Mouse (Mus musculus): ENCODE results near the gene Aifm2. TPM values are rescaled to one million over a fixed set of nuclear protein-coding genes. Genes with fewer than 3 reads are reported as not detected.

Aifm2 gene
- polyA plus RNA-seq, 2 experiments: 12.9 to 14.9 TPM

- no peaks in the 10 kb centered on the region for H3K9me3 ChIP-seq (ENCODE audit: control insufficient read depth, low read length)
- H3K4me2 ChIP-seq (replicated peaks; ENCODE audit: low read depth, low read length, severe bottlenecking): no peak overlapping the region
- 91% methylated on average over 12 of the region's 12 CpGs for WGBS
- no peak for TF ChIP-seq POLR2A (IDR thresholded peaks at IDR 0.05; ENCODE audit: borderline replicate concordance, extremely low read depth, insufficient read depth, insufficient read length)
- H3K4me3 ChIP-seq (replicated peaks; ENCODE audit: low read length): no peak overlapping the region
- no peaks in the 10 kb centered on the region for H3K36me3 ChIP-seq (ENCODE audit: control insufficient read depth, insufficient read depth, low read length)
- ATAC-seq (ENCODE audit: low FRiP score, low read depth) (no peak), DNase-seq (ENCODE audit: low spot score) (no peak)
- H3K4me1 ChIP-seq (ENCODE audit: control insufficient read depth, insufficient read depth, low read length): peaks cover 5% of the 10 kb centered on the region; the same call in 1 of the 2 replicates
- H3K27me3 ChIP-seq (ENCODE audit: control insufficient read depth, insufficient read depth, low read length): no peaks in the 10 kb centered on the region
- H3K27ac ChIP-seq (replicated peaks; ENCODE audit: low read depth, low read length): no peak overlapping the region
- no peak overlapping the region for H3K9ac ChIP-seq (ENCODE audit: low read depth, low read length, severe bottlenecking)
These were observed 2.6 kb downstream of the Aifm2 start for GRCm38 (mm10) chr10:61717406-61718296.

GRCm38 (mm10) chr10:61720331-61720730 lies 5.3 kb downstream of the Aifm2 start:
- Histone ChIP-seq H3K9ac (ENCODE audit: low read depth, low read length, severe bottlenecking) (no peak overlapping the region), H3K27me3 (ENCODE audit: control insufficient read depth, insufficient read depth, low read length) (no peaks in the 10 kb centered on the region), H3K27ac (replicated peaks; ENCODE audit: low read depth, low read length) (no peak overlapping the region), H3K36me3 (ENCODE audit: control insufficient read depth, insufficient read depth, low read length) (no peaks in the 10 kb centered on the region), H3K4me1 (ENCODE audit: control insufficient read depth, insufficient read depth, low read length) (peaks cover 5% of the 10 kb centered on the region; the same call in 1 of the 2 replicates), H3K4me3 (replicated peaks; ENCODE audit: low read length) (no peak overlapping the region), H3K4me2 (replicated peaks; ENCODE audit: low read depth, low read length, severe bottlenecking) (no peak overlapping the region), H3K9me3 (ENCODE audit: control insufficient read depth, low read length) (no peaks in the 10 kb centered on the region)
- 91% methylated on average over 7 of the region's 7 CpGs for WGBS
- no peak for TF ChIP-seq POLR2A (IDR thresholded peaks at IDR 0.05; ENCODE audit: borderline replicate concordance, extremely low read depth, insufficient read depth, insufficient read length)
- no peak for DNase-seq (ENCODE audit: low spot score)
- no peak for ATAC-seq (ENCODE audit: low FRiP score, low read depth)

GRCm38 (mm10) chr10:61722215-61722614 lies 7.2 kb downstream of the Aifm2 start:
- Histone ChIP-seq H3K27ac (replicated peaks; ENCODE audit: low read depth, low read length) (no peak overlapping the region), H3K4me2 (replicated peaks; ENCODE audit: low read depth, low read length, severe bottlenecking) (no peak overlapping the region), H3K4me3 (replicated peaks; ENCODE audit: low read length) (no peak overlapping the region), H3K9ac (ENCODE audit: low read depth, low read length, severe bottlenecking) (no peak overlapping the region), H3K27me3 (ENCODE audit: control insufficient read depth, insufficient read depth, low read length) (no peaks in the 10 kb centered on the region), H3K4me1 (ENCODE audit: control insufficient read depth, insufficient read depth, low read length) (no peaks in the 10 kb centered on the region), H3K36me3 (ENCODE audit: control insufficient read depth, insufficient read depth, low read length) (no peaks in the 10 kb centered on the region), H3K9me3 (ENCODE audit: control insufficient read depth, low read length) (no peaks in the 10 kb centered on the region)
- DNase-seq (ENCODE audit: low spot score): no peak
- WGBS: 74% methylated on average over 3 of the region's 3 CpGs
- no peak for TF ChIP-seq POLR2A (IDR thresholded peaks at IDR 0.05; ENCODE audit: borderline replicate concordance, extremely low read depth, insufficient read depth, insufficient read length)
- ATAC-seq (ENCODE audit: low FRiP score, low read depth): no peak

- Histone ChIP-seq H3K4me3 (replicated peaks; ENCODE audit: low read length) (no peak overlapping the region), H3K9me3 (ENCODE audit: control insufficient read depth, low read length) (no peaks in the 10 kb centered on the region), H3K27ac (replicated peaks; ENCODE audit: low read depth, low read length) (no peak overlapping the region), H3K4me1 (ENCODE audit: control insufficient read depth, insufficient read depth, low read length) (no peaks in the 10 kb centered on the region), H3K27me3 (ENCODE audit: control insufficient read depth, insufficient read depth, low read length) (no peaks in the 10 kb centered on the region), H3K4me2 (replicated peaks; ENCODE audit: low read depth, low read length, severe bottlenecking) (no peak overlapping the region), H3K9ac (ENCODE audit: low read depth, low read length, severe bottlenecking) (no peak overlapping the region), H3K36me3 (ENCODE audit: control insufficient read depth, insufficient read depth, low read length) (no peaks in the 10 kb centered on the region)
- DNase-seq (ENCODE audit: low spot score): no peak
- ATAC-seq (ENCODE audit: low FRiP score, low read depth): no peak
- WGBS: 69% methylated on average over 6 of the region's 6 CpGs
- TF ChIP-seq POLR2A (IDR thresholded peaks at IDR 0.05; ENCODE audit: borderline replicate concordance, extremely low read depth, insufficient read depth, insufficient read length): no peak
These were observed 8.2 kb downstream of the Aifm2 start for GRCm38 (mm10) chr10:61723271-61723670.

GRCm38 (mm10) chr10:61729181-61729580 lies 14.1 kb downstream of the Aifm2 start:
- H3K9ac ChIP-seq (ENCODE audit: low read depth, low read length, severe bottlenecking): no peak overlapping the region
- no peak overlapping the region for H3K4me2 ChIP-seq (replicated peaks; ENCODE audit: low read depth, low read length, severe bottlenecking)
- DNase-seq (ENCODE audit: low spot score) (no peak), ATAC-seq (ENCODE audit: low FRiP score, low read depth) (no peak)
- H3K4me1 ChIP-seq (ENCODE audit: control insufficient read depth, insufficient read depth, low read length): no peaks in the 10 kb centered on the region
- H3K36me3 ChIP-seq (ENCODE audit: control insufficient read depth, insufficient read depth, low read length): peaks cover 5% of the 10 kb centered on the region; the same call in 1 of the 2 replicates
- 38% methylated on average over 11 of the region's 11 CpGs for WGBS
- no peaks in the 10 kb centered on the region for H3K9me3 ChIP-seq (ENCODE audit: control insufficient read depth, low read length)
- H3K27ac ChIP-seq (replicated peaks; ENCODE audit: low read depth, low read length): no peak overlapping the region
- H3K27me3 ChIP-seq (ENCODE audit: control insufficient read depth, insufficient read depth, low read length): no peaks in the 10 kb centered on the region
- no peak overlapping the region for H3K4me3 ChIP-seq (replicated peaks; ENCODE audit: low read length)
- no peak for TF ChIP-seq POLR2A (IDR thresholded peaks at IDR 0.05; ENCODE audit: borderline replicate concordance, extremely low read depth, insufficient read depth, insufficient read length)
